Mouse (Mus musculus): ENCODE measurements at regions not wholly inside any gene's neighbourhood (a gene's known extent, or its start where the extent isn't known, plus 50 kb on each side); places are given as distances from the start of the nearest gene placed in this dataset.

- no peak for TF ChIP-seq CTCF (conservative IDR thresholded peaks at IDR 0.05; ENCODE audit: insufficient read depth, insufficient read length, low read depth, low read length)
- no peak for TF ChIP-seq POLR2A (IDR thresholded peaks at IDR 0.05; ENCODE audit: low read depth, low read length)
- H3K4me1 ChIP-seq (ENCODE audit: control insufficient read depth, insufficient read depth, low read length): no peaks in the 10 kb centered on the region
- DNase-seq: no peak
- no peak overlapping the region for H3K27ac ChIP-seq (ENCODE audit: insufficient read depth, low read depth, low read length)
- WGBS: 32% methylated on average over 13 of the region's 13 CpGs
- H3K27me3 ChIP-seq (replicated peaks; ENCODE audit: control insufficient read depth, insufficient read depth, low read length): no peaks in the 10 kb centered on the region
- no peaks in the 10 kb centered on the region for H3K36me3 ChIP-seq (ENCODE audit: control insufficient read depth, insufficient read depth, low read length)
- H3K4me3 ChIP-seq (ENCODE audit: insufficient read depth, low read depth, low read length): no peak overlapping the region
Observed at GRCm38 (mm10) chr13:99847531-99847930, 53.4 kb downstream of the Cartpt start.

GRCm38 (mm10) chr13:99842626-99843025 lies 58.3 kb downstream of the Cartpt start:
- TF ChIP-seq POLR2A (IDR thresholded peaks at IDR 0.05; ENCODE audit: low read depth, low read length) (no peak), CTCF (conservative IDR thresholded peaks at IDR 0.05; ENCODE audit: insufficient read depth, insufficient read length, low read depth, low read length) (peak; percentile 66)
- DNase-seq: peak; percentile 39
- 27% methylated on average over 9 of the region's 9 CpGs for WGBS
- H3K4me3 ChIP-seq (ENCODE audit: insufficient read depth, low read depth, low read length): no peak overlapping the region
- H3K36me3 ChIP-seq (ENCODE audit: control insufficient read depth, insufficient read depth, low read length): no peaks in the 10 kb centered on the region
- no peaks in the 10 kb centered on the region for H3K27me3 ChIP-seq (replicated peaks; ENCODE audit: control insufficient read depth, insufficient read depth, low read length)
- H3K4me1 ChIP-seq (ENCODE audit: control insufficient read depth, insufficient read depth, low read length): no peaks in the 10 kb centered on the region; the same call in 1 of the 2 replicates
- no peak overlapping the region for H3K27ac ChIP-seq (ENCODE audit: insufficient read depth, low read depth, low read length)

GRCm38 (mm10) chr13:99839446-99839845 lies 61.4 kb downstream of the Cartpt start:
- Histone ChIP-seq H3K4me1 (ENCODE audit: control insufficient read depth, insufficient read depth, low read length) (no peaks in the 10 kb centered on the region; the same call in 1 of the 2 replicates), H3K27ac (ENCODE audit: insufficient read depth, low read depth, low read length) (no peak overlapping the region), H3K36me3 (ENCODE audit: control insufficient read depth, insufficient read depth, low read length) (no peaks in the 10 kb centered on the region), H3K4me3 (ENCODE audit: insufficient read depth, low read depth, low read length) (no peak overlapping the region), H3K27me3 (replicated peaks; ENCODE audit: control insufficient read depth, insufficient read depth, low read length) (no peaks in the 10 kb centered on the region)
- WGBS: 21% methylated on average over 9 of the region's 9 CpGs
- TF ChIP-seq CTCF (conservative IDR thresholded peaks at IDR 0.05; ENCODE audit: insufficient read depth, insufficient read length, low read depth, low read length): no peak
- no peak for TF ChIP-seq POLR2A (IDR thresholded peaks at IDR 0.05; ENCODE audit: low read depth, low read length)
- no peak for DNase-seq

- WGBS: 42% methylated on average over 11 of the region's 11 CpGs
- TF ChIP-seq POLR2A (IDR thresholded peaks at IDR 0.05; ENCODE audit: low read depth, low read length): no peak
- TF ChIP-seq CTCF (conservative IDR thresholded peaks at IDR 0.05; ENCODE audit: insufficient read depth, insufficient read length, low read depth, low read length): peak; percentile 40
- no peak overlapping the region for H3K27ac ChIP-seq (ENCODE audit: insufficient read depth, low read depth, low read length)
- H3K4me1 ChIP-seq (ENCODE audit: control insufficient read depth, insufficient read depth, low read length): no peaks in the 10 kb centered on the region; the same call in 1 of the 2 replicates
- no peaks in the 10 kb centered on the region for H3K36me3 ChIP-seq (ENCODE audit: control insufficient read depth, insufficient read depth, low read length)
- H3K27me3 ChIP-seq (replicated peaks; ENCODE audit: control insufficient read depth, insufficient read depth, low read length): no peaks in the 10 kb centered on the region
- DNase-seq: peak; percentile 74
- H3K4me3 ChIP-seq (ENCODE audit: insufficient read depth, low read depth, low read length): no peak overlapping the region
Observed at GRCm38 (mm10) chr13:99837772-99838425, 63.0 kb downstream of the Cartpt start.

GRCm38 (mm10) chr13:99837180-99837579 lies 63.7 kb downstream of the Cartpt start:
- WGBS: 87% methylated on average over 6 of the region's 6 CpGs
- TF ChIP-seq CTCF (conservative IDR thresholded peaks at IDR 0.05; ENCODE audit: insufficient read depth, insufficient read length, low read depth, low read length) (no peak), POLR2A (IDR thresholded peaks at IDR 0.05; ENCODE audit: low read depth, low read length) (no peak)
- no peak overlapping the region for H3K27ac ChIP-seq (ENCODE audit: insufficient read depth, low read depth, low read length)
- H3K4me3 ChIP-seq (ENCODE audit: insufficient read depth, low read depth, low read length): no peak overlapping the region
- H3K36me3 ChIP-seq (ENCODE audit: control insufficient read depth, insufficient read depth, low read length): no peaks in the 10 kb centered on the region
- no peaks in the 10 kb centered on the region for H3K27me3 ChIP-seq (replicated peaks; ENCODE audit: control insufficient read depth, insufficient read depth, low read length)
- H3K4me1 ChIP-seq (ENCODE audit: control insufficient read depth, insufficient read depth, low read length): no peaks in the 10 kb centered on the region; the same call in 1 of the 2 replicates
- no peak for DNase-seq

GRCm38 (mm10) chr13:99836586-99836985 lies 64.3 kb downstream of the Cartpt start:
- no peaks in the 10 kb centered on the region for H3K27me3 ChIP-seq (replicated peaks; ENCODE audit: control insufficient read depth, insufficient read depth, low read length)
- H3K27ac ChIP-seq (ENCODE audit: insufficient read depth, low read depth, low read length): no peak overlapping the region
- no peak for DNase-seq
- H3K4me1 ChIP-seq (ENCODE audit: control insufficient read depth, insufficient read depth, low read length): no peaks in the 10 kb centered on the region; the same call in 1 of the 2 replicates
- no peaks in the 10 kb centered on the region for H3K36me3 ChIP-seq (ENCODE audit: control insufficient read depth, insufficient read depth, low read length)
- TF ChIP-seq CTCF (conservative IDR thresholded peaks at IDR 0.05; ENCODE audit: insufficient read depth, insufficient read length, low read depth, low read length): no peak
- no peak for TF ChIP-seq POLR2A (IDR thresholded peaks at IDR 0.05; ENCODE audit: low read depth, low read length)
- no peak overlapping the region for H3K4me3 ChIP-seq (ENCODE audit: insufficient read depth, low read depth, low read length)
- WGBS: 84% methylated on average over 5 of the region's 5 CpGs

GRCm38 (mm10) chr13:99835518-99835917 lies 65.4 kb downstream of the Cartpt start:
- WGBS: 94% methylated on average over 8 of the region's 8 CpGs
- DNase-seq: no peak
- Histone ChIP-seq H3K27me3 (replicated peaks; ENCODE audit: control insufficient read depth, insufficient read depth, low read length) (no peaks in the 10 kb centered on the region), H3K4me1 (ENCODE audit: control insufficient read depth, insufficient read depth, low read length) (no peaks in the 10 kb centered on the region; the same call in 1 of the 2 replicates), H3K27ac (ENCODE audit: insufficient read depth, low read depth, low read length) (no peak overlapping the region), H3K36me3 (ENCODE audit: control insufficient read depth, insufficient read depth, low read length) (no peaks in the 10 kb centered on the region), H3K4me3 (ENCODE audit: insufficient read depth, low read depth, low read length) (no peak overlapping the region)
- no peak for TF ChIP-seq CTCF (conservative IDR thresholded peaks at IDR 0.05; ENCODE audit: insufficient read depth, insufficient read length, low read depth, low read length)
- TF ChIP-seq POLR2A (IDR thresholded peaks at IDR 0.05; ENCODE audit: low read depth, low read length): no peak
